Mouse (Mus musculus): ENCODE results near the gene Rbm18. TPM values are rescaled to one million over a fixed set of nuclear protein-coding genes. Genes with fewer than 3 reads are reported as not detected.

Gene Rbm18
- polyA plus RNA-seq, 1 experiment = 40.6 TPM

- H3K9me3 ChIP-seq (replicated peaks; ENCODE audit: control insufficient read depth, insufficient read depth, low read length, poor library complexity, severe bottlenecking) = no peaks in the 10 kb centered on the region
- H3K4me3 ChIP-seq (ENCODE audit: low read depth, low read length) = peak overlapping the region; percentile 6
- no peak overlapping the region for H3K9ac ChIP-seq (ENCODE audit: low read depth, poor library complexity, severe bottlenecking)
- H3K27me3 ChIP-seq (ENCODE audit: control insufficient read depth, insufficient read depth, low read length, poor library complexity, severe bottlenecking) = peaks cover 7% of the 10 kb centered on the region
- H3K4me1 ChIP-seq (ENCODE audit: control insufficient read depth, insufficient read depth, low read length) = no peaks in the 10 kb centered on the region
- no peaks in the 10 kb centered on the region for H3K36me3 ChIP-seq (ENCODE audit: control insufficient read depth, insufficient read depth, low read length, poor library complexity, severe bottlenecking)
- no peak overlapping the region for H3K27ac ChIP-seq (ENCODE audit: insufficient read depth, low read length)
- TF ChIP-seq CTCF (IDR thresholded peaks at IDR 0.05; ENCODE audit: low read depth, low read length) (no peak), EP300 (IDR thresholded peaks at IDR 0.05; ENCODE audit: insufficient read depth, low read depth, low read length) (0 out of 2 replicates have a peak, but pooled peaks have one; percentile 11)
Measured at GRCm38 (mm10) chr2:36093914-36094475, 42.6 kb downstream of the Rbm18 start.

- Histone ChIP-seq H3K9ac (ENCODE audit: low read depth, poor library complexity, severe bottlenecking) (no peak overlapping the region), H3K9me3 (replicated peaks; ENCODE audit: control insufficient read depth, insufficient read depth, low read length, poor library complexity, severe bottlenecking) (no peaks in the 10 kb centered on the region), H3K4me1 (ENCODE audit: control insufficient read depth, insufficient read depth, low read length) (no peaks in the 10 kb centered on the region), H3K4me3 (ENCODE audit: low read depth, low read length) (no peak overlapping the region), H3K27me3 (ENCODE audit: control insufficient read depth, insufficient read depth, low read length, poor library complexity, severe bottlenecking) (peaks cover 7% of the 10 kb centered on the region), H3K36me3 (ENCODE audit: control insufficient read depth, insufficient read depth, low read length, poor library complexity, severe bottlenecking) (no peaks in the 10 kb centered on the region), H3K27ac (ENCODE audit: insufficient read depth, low read length) (no peak overlapping the region)
- TF ChIP-seq EP300 (IDR thresholded peaks at IDR 0.05; ENCODE audit: insufficient read depth, low read depth, low read length) (no peak), POLR2A (IDR thresholded peaks at IDR 0.05; ENCODE audit: insufficient read depth, low read length) (no peak), CTCF (IDR thresholded peaks at IDR 0.05; ENCODE audit: low read depth, low read length) (no peak)
Measured at GRCm38 (mm10) chr2:36093301-36093700, 43.3 kb downstream of the Rbm18 start.

GRCm38 (mm10) chr2:36092748-36093147 lies 43.8 kb downstream of the Rbm18 start:
- Histone ChIP-seq H3K27me3 (ENCODE audit: control insufficient read depth, insufficient read depth, low read length, poor library complexity, severe bottlenecking) (peaks cover 7% of the 10 kb centered on the region), H3K36me3 (ENCODE audit: control insufficient read depth, insufficient read depth, low read length, poor library complexity, severe bottlenecking) (no peaks in the 10 kb centered on the region), H3K4me3 (ENCODE audit: low read depth, low read length) (no peak overlapping the region), H3K27ac (ENCODE audit: insufficient read depth, low read length) (no peak overlapping the region), H3K9ac (ENCODE audit: low read depth, poor library complexity, severe bottlenecking) (no peak overlapping the region), H3K4me1 (ENCODE audit: control insufficient read depth, insufficient read depth, low read length) (no peaks in the 10 kb centered on the region), H3K9me3 (replicated peaks; ENCODE audit: control insufficient read depth, insufficient read depth, low read length, poor library complexity, severe bottlenecking) (no peaks in the 10 kb centered on the region)
- TF ChIP-seq EP300 (IDR thresholded peaks at IDR 0.05; ENCODE audit: insufficient read depth, low read depth, low read length) = no peak
- no peak for TF ChIP-seq POLR2A (IDR thresholded peaks at IDR 0.05; ENCODE audit: insufficient read depth, low read length)
- TF ChIP-seq CTCF (IDR thresholded peaks at IDR 0.05; ENCODE audit: low read depth, low read length) = no peak

- peak overlapping the region; percentile 62 for H3K9ac ChIP-seq (ENCODE audit: low read depth, poor library complexity, severe bottlenecking)
- no peaks in the 10 kb centered on the region for H3K36me3 ChIP-seq (ENCODE audit: control insufficient read depth, insufficient read depth, low read length, poor library complexity, severe bottlenecking)
- peaks cover 5% of the 10 kb centered on the region; the same call in 1 of the 2 replicates for H3K27me3 ChIP-seq (ENCODE audit: control insufficient read depth, insufficient read depth, low read length, poor library complexity, severe bottlenecking)
- TF ChIP-seq EP300 (IDR thresholded peaks at IDR 0.05; ENCODE audit: insufficient read depth, low read depth, low read length) (no peak), CTCF (IDR thresholded peaks at IDR 0.05; ENCODE audit: low read depth, low read length) (no peak), POLR2A (IDR thresholded peaks at IDR 0.05; ENCODE audit: insufficient read depth, low read length) (peak; percentile 51)
- no peak overlapping the region for H3K27ac ChIP-seq (ENCODE audit: insufficient read depth, low read length)
- H3K9me3 ChIP-seq (replicated peaks; ENCODE audit: control insufficient read depth, insufficient read depth, low read length, poor library complexity, severe bottlenecking) = no peaks in the 10 kb centered on the region
- H3K4me3 ChIP-seq (ENCODE audit: low read depth, low read length) = peak overlapping the region; percentile 74
- H3K4me1 ChIP-seq (ENCODE audit: control insufficient read depth, insufficient read depth, low read length) = no peaks in the 10 kb centered on the region
Measured at GRCm38 (mm10) chr2:36090853-36091741, 45.5 kb downstream of the Rbm18 start.

GRCm38 (mm10) chr2:36089190-36089589 lies 47.4 kb downstream of the Rbm18 start:
- Histone ChIP-seq H3K4me3 (ENCODE audit: low read depth, low read length) (no peak overlapping the region), H3K4me1 (ENCODE audit: control insufficient read depth, insufficient read depth, low read length) (no peaks in the 10 kb centered on the region), H3K27ac (ENCODE audit: insufficient read depth, low read length) (no peak overlapping the region), H3K36me3 (ENCODE audit: control insufficient read depth, insufficient read depth, low read length, poor library complexity, severe bottlenecking) (no peaks in the 10 kb centered on the region), H3K27me3 (ENCODE audit: control insufficient read depth, insufficient read depth, low read length, poor library complexity, severe bottlenecking) (peaks cover 5% of the 10 kb centered on the region; the same call in 1 of the 2 replicates), H3K9me3 (replicated peaks; ENCODE audit: control insufficient read depth, insufficient read depth, low read length, poor library complexity, severe bottlenecking) (no peaks in the 10 kb centered on the region), H3K9ac (ENCODE audit: low read depth, poor library complexity, severe bottlenecking) (no peak overlapping the region)
- TF ChIP-seq EP300 (IDR thresholded peaks at IDR 0.05; ENCODE audit: insufficient read depth, low read depth, low read length) (no peak), CTCF (IDR thresholded peaks at IDR 0.05; ENCODE audit: low read depth, low read length) (no peak), POLR2A (IDR thresholded peaks at IDR 0.05; ENCODE audit: insufficient read depth, low read length) (no peak)

- no peak overlapping the region for H3K4me3 ChIP-seq (ENCODE audit: low read depth, low read length)
- no peak for TF ChIP-seq EP300 (IDR thresholded peaks at IDR 0.05; ENCODE audit: insufficient read depth, low read depth, low read length)
- H3K36me3 ChIP-seq (ENCODE audit: control insufficient read depth, insufficient read depth, low read length, poor library complexity, severe bottlenecking) = no peaks in the 10 kb centered on the region
- no peaks in the 10 kb centered on the region for H3K27me3 ChIP-seq (ENCODE audit: control insufficient read depth, insufficient read depth, low read length, poor library complexity, severe bottlenecking)
- H3K27ac ChIP-seq (ENCODE audit: insufficient read depth, low read length) = no peak overlapping the region
- no peak overlapping the region for H3K9ac ChIP-seq (ENCODE audit: low read depth, poor library complexity, severe bottlenecking)
- no peaks in the 10 kb centered on the region for H3K4me1 ChIP-seq (ENCODE audit: control insufficient read depth, insufficient read depth, low read length)
- no peaks in the 10 kb centered on the region for H3K9me3 ChIP-seq (replicated peaks; ENCODE audit: control insufficient read depth, insufficient read depth, low read length, poor library complexity, severe bottlenecking)
Measured at GRCm38 (mm10) chr2:36085041-36085440, 51.5 kb downstream of the Rbm18 start.

All from ES-Bruce4 (cell line).